Mouse (Mus musculus): ENCODE measurements around the gene Fam149a.
"Not testable (repeated sequence)": the region's sequence is repeated elsewhere in the genome, so short reads cannot be mapped to it uniquely, and the experiment has no call there.

The Fam149a gene

DNA sequence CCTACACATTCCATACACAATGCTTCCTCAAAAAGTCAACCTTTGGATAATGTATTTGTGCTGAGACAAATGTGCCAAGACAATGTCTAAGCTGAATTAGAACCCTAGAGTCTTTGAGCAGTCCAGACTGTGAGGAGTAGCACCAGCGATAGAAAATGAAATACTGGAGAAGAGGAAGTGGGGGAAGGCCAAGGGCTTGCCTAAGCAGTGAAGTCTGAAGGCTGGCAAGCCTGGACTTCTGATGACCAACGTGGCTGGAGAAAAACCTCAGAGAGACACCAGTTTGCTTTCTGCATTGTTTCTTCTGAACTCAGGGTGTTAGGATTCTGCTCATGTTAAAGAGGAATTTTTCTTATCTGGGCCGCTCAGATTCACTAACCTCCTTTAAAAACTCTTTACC is 51.2 kb downstream of the Fam149a start:
- no peak for DNase-seq

DNA sequence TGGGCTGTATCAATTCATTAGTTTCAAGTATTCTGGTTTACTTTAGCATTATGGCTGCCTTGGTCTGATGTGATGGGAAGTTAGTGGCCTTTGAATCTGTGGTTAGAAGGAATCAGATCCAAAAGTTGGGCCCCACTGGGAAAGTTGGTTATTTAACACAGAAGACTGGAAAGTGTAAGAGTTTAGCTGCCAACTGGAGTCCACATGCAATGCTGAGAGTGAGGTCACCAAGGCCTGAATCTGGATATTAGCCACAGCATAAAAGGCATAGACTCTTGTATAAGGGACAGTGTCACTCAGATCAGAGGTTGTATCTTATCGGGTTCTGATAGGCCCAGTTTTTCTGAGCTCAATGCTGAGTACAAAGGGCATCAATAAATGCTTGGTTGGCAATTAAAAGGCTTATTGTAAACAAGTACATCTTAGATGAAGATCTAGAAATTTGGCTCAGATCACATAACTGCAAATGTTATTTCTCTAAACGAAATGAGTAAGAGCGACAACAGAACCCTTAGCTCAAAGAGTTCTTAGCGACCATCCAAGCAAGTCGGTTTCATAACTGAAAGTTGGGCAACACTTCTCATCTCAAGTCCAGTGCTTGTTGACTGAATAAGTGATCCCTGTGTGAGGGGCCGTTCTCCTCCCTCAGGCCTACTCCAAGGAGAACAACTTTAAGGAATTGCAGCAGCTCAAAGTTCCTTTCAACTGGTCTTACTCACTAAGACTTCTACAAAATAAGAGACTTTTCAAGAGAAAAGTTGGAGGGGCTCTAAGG is 52.7 kb downstream of the Fam149a start:
- no peak for DNase-seq

DNA sequence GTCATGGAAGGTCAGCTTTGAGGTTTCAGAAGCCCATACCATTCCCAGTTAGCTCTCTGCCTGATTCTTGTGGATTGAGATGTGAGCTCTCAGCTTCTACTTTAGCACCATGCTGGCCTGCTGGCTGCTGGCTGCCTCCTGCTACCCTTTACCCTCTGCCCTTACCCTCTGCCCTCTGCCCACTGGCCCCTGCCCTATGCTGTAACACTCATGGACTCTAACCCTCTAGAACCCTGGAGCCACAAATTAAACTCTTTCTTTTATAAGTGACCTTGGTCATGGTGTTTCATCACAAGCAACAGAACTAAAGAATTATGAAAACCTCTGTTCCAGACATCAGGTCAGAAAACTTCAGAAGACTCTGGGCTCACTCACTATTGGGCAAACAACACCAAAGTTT is 55.0 kb downstream of the Fam149a start:
- DNase-seq, result not testable (repeated sequence)

DNA sequence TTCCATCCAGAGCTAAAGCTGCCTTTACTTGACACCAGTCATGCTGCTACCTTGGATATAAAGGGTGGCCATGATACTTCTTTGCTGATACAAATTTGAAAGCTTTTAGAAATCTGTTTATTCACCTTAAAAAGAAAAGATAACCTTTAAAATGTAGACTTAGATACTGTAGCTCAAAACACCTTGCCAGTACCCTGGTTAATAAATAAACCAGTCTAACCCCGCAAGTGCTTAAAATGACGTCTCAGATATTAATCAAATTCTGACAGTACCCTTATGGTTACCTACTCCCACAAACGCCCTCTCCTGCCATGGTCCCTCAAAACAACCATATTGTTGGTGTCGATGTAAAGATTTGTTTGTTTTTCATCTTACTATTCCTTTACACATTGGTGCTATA is 57.9 kb downstream of the Fam149a start:
- no peak for DNase-seq

DNA sequence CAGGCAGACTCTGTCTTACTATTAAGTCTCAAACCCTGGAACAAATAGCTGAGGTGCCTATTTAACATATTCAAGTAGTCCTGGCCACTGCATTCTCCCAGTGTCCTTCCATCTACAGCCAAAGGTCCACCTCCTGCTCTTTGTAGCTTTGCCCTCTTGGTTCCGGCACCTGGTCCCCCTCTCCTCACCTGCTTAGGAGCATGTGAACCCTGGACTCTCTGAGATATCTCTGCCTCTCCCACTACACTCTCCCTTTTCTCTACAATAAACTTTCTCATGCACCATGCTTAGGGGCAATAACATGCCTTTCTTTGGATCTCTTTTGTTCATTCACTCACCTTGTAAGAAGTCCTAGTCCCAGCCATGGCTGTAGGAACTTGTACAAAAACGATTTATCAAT is 60.7 kb downstream of the Fam149a start:
- no peak for DNase-seq

DNA sequence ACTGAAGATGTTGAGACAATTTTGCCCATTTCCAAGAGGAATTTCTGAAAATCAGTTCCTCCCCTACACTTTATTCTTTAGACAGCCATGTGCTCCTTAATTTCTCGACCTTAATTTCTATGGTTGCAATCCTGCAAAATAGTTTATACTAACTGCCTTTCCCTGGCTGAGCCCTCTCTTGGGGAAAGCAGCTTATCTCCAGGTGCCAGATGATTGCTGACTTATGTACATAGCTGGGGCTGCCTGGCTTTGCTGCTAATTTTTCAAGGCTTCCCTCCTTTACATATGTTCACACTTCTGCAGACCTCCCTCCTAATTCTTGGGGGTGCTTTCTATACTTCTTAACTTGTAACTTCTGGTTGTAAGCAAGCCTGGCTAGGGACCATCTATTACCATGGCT is 61.2 kb downstream of the Fam149a start:
- no peak for DNase-seq

DNA sequence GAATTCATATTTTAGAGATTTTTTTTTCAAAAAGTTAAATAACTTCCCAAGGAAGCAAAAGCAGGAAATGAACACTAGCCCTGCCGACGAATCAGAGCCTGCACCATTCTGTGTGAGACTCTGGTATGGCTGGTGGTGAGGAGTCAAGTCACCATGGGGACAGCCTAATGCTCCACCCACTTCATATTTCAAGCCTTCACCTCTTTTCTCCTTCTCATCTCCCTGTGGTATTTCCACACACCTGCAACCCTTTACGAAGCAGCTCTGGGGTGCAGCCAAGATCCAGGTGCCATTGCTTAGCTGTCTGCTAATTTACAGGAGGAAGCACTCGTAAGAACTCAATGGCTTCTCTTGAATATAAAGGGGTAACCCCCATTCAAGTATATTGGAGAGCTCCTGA is 71.1 kb downstream of the Fam149a start:
- DNase-seq, result no peak

DNA sequence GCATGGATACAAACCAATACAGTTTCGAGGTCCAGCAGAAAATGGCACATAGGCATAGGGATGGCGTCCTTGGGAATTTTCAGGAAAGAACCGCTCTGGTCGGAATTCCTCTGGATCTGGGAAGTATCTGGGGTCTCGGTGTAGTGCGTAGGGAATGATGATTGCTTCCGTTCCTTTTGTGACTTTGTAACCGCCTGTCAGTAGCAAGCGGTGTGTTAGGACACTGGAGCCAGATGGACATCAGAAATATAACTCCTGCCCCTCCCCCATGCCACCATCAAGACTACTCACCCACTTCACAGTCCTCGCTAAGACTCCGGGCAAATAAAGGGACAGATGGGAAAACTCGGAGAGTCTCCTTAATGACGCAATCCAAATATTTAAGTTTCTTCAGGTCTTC is 73.7 kb downstream of the Fam149a start, which contains the start of gene Gm45753:
Gene Gm45753, minus strand, starts transcription at position 101 of the 400 bp plus-strand sequence.
- DNase-seq, result no peak

DNA sequence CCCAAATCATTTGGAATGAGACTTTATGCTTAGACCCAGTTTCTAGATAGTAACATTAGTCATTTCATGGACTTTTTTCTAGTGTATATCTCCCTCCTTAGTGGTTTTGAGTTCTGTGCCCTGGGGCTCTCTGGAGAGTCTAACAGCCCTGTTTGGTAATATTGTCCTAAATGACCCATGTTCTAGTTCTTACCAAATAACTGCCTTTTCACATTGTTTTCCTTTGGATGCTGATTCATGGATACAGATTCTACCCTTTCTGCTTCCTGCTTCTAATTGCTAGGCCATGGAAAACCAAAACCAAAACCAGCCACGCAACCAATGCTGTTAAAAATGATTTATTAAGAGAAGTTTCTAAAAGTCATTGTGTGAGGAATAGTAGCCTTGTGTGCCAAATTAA is 76.6 kb downstream of the Fam149a start:
- DNase-seq, result no peak

DNA sequence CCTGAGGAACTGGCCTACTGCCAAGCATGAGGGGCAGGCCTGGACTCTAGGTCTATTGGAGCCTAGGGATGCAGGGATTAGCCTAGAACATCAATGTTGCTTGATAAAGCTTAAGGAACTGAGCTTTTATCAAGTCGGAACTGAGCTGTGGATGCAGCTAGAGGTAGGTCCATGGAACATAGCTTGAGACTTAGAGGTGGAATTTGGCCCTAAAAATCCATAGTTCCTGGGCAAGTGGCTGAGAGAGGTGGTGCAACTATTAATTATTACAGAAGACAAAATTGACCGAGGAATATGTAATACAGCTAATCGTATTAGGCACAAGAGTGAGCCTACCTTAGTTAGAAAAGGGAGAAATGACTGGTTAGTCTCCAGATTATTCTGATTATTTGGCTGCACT is 77.7 kb downstream of the Fam149a start:
- DNase-seq, result no peak

DNA sequence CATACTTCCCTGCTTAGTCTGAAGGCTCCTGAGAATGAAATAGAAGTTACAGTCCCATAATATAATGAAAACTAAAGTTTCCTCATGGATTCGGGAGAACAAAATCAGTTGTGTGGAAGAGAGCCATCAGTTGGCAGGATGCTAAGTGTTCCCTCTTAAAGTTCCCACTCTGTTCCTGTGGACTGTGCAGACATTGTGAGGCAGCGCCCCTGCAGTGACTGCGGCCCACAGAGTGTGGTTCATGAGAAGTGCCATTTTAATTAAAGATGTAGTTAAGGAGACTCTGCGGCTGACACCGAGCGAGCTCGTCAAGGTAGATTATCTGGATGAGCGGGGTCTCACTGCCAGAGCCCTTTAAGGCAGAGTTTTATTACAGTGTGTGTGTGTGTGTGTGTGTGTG is 79.7 kb downstream of the Fam149a start:
- DNase-seq, result no peak

DNA sequence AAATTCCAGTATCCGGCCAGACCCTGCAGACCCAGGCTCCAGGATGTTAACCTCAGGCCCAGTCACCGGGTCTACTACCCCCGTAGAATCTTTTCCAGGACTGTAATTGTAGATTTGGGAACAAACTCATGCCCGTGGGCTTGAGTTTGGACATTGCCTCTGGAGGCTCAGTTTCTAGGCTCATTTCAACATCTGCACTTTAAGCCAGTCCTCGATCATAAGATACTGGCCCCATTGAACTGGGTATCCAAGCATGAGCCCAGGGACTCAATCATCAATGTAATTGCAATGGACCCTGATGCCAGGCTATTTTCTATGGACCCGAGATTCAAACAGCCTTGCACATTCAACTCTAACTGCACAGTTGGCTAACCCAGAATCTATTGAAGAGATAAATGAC is 86.8 kb downstream of the Fam149a start:
- no peak for DNase-seq

DNA sequence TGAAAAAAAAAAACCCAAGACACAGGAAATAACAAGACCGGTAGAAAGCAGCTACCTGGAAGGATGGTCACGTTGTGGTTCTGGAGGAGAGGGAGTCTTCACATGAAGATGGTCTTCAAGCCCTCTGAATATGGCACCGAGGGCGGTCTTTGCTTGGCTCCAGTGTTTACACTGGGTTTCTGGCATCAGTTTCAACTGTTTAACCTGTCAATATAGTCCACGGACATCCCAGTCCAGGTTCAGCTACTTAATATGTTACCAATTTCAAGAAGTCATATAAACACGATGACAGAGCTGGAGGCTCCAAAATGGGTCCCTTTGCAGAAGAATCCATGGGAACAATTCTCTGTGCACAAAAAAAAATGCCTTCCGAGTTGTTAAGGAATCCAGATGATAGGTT is 87.4 kb downstream of the Fam149a start, which contains the start of gene Klkb1:
Gene Klkb1, minus strand, starts transcription at position 173 of the 400 bp plus-strand sequence.
- DNase-seq, result no peak

DNA sequence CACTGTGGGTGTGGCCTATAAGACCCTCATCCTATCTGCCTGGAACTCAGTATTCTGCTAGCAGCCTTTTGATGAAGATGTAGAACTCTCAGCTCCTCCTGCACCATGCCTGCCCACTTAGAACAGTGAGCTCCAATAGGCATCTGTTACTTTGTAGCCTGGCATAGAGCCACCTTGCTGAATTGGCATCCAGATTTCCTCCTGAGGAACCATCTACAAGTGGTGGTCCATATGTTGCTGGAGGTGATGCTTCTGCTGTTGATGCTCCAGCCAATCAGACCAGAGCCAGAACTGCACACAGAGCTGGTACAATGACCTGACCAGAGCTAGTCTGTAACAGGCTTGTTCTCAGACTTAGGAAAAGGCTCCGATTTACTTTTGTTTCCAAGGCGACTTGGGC is 90.3 kb downstream of the Fam149a start:
- DNase-seq, result no peak
